Mouse (Mus musculus) liver, embryonic 12.5 days (tissue): ENCODE results near the gene A330070K13Rik. TPM values are rescaled to one million over a fixed set of nuclear protein-coding genes. Genes with fewer than 3 reads are reported as not detected.
A peak's percentile ranks its signal among the peaks of the same experiment; 100 is the strongest.

Experiments used
- ATAC-seq: fragments of 200-750 bp; cut with Nextera tagmentation; 2 replicates; pipeline ENCODE4 v1.8.0; 2017; ENCODE audit warnings: moderate number of reproducible peaks, mild to moderate bottlenecking, moderate library complexity
- H3K27ac ChIP-seq: fragments of 300-500 bp; sonication (generic); 2 replicates; pipeline ENCODE4 v1.5.1; 2016; ENCODE audit warnings: mild to moderate bottlenecking
- H3K27me3 ChIP-seq: fragments of 300-500 bp; sonication (generic); replicated peaks from 2 replicates; pipeline ENCODE4 v1.6.1; 2016; ENCODE audit warnings: mild to moderate bottlenecking, moderate library complexity
- H3K36me3 ChIP-seq: fragments of 300-500 bp; sonication (generic); 2 replicates; pipeline ENCODE4 v1.6.1; 2016; ENCODE audit warnings: mild to moderate bottlenecking, moderate library complexity
- H3K4me1 ChIP-seq: fragments of 300-500 bp; sonication (generic); 2 replicates; pipeline ENCODE4 v1.6.1; 2016
- H3K4me2 ChIP-seq: fragments of 300-500 bp; sonication (generic); 2 replicates; pipeline ENCODE4 v1.6.1; 2016; ENCODE audit warnings: mild to moderate bottlenecking, moderate library complexity
- H3K4me3 ChIP-seq: fragments of 300-500 bp; sonication (generic); 2 replicates; pipeline ENCODE4 v1.5.1; 2016; ENCODE audit warnings: mild to moderate bottlenecking, moderate library complexity
- H3K9ac ChIP-seq: fragments of 300-500 bp; sonication (generic); 2 replicates; pipeline ENCODE4 v1.6.1; 2016; ENCODE audit warnings: mild to moderate bottlenecking, moderate library complexity
- H3K9me3 ChIP-seq: fragments of 300-500 bp; sonication (generic); replicated peaks from 2 replicates; pipeline ENCODE4 v1.6.1; 2016; ENCODE audit warnings: mild to moderate bottlenecking, moderate library complexity
- WGBS: fragments of 180-500 bp; shearing (Covaris S2); methylation state at CpG from one replicate; pipeline ENCODE4 v1.1.7; 2016; ENCODE audit not compliant: insufficient replicate concordance; 5-methylcytosine and 5-hydroxymethylcytosine counted together
- polyA plus RNA-seq: library from polyadenylated mRNA; unstranded; fragments of >200 nt; fragmentation: Nextera tagmentation; extraction: Ambion mirVana; gene quantifications from 2 replicates; pipeline ENCODE4 v1.2.1, GENCODE M21; 2016

A330070K13Rik gene
- polyA plus RNA-seq, 1 experiment from 2014 or later: not detected

- H3K4me3 ChIP-seq: no peak overlapping the region
- no peaks in the 10 kb centered on the region for H3K36me3 ChIP-seq
- H3K4me2 ChIP-seq: no peak overlapping the region
- H3K27ac ChIP-seq: no peak overlapping the region
- WGBS: 68% methylated on average over 6 of the region's 6 CpGs
- H3K9me3 ChIP-seq: 0 out of 2 replicates have a peak, but pooled peaks cover 14% of the 10 kb centered on the region
- H3K27me3 ChIP-seq: no peaks in the 10 kb centered on the region
- no peaks in the 10 kb centered on the region for H3K4me1 ChIP-seq
- H3K9ac ChIP-seq: no peak overlapping the region
- ATAC-seq: no peak
Observed at GRCm38 (mm10) chr5:130368236-130368635, 16.2 kb downstream of the A330070K13Rik start.

DNA sequence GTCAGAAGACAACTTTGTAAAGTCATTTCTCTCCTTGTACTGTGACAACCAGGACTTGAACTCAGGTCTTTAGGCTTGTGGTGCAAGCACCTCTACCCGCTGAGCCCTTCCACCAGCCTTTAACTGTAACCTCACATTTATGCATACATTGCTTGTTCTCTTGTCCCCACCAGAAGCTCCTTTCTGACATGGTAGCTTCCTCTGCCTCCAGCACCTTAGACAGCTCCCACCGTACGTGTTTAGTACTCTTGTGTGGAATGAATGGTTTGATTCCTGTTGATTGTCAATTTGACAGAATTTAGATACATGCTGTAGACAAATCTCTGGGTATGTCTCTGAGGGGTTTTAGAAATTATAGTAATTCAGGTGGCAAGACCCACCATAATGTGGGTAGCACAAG lies 20.7 kb downstream of the A330070K13Rik start:
- no peak for ATAC-seq
- H3K9ac ChIP-seq: no peak overlapping the region
- no peak overlapping the region for H3K4me2 ChIP-seq
- no peak overlapping the region for H3K4me3 ChIP-seq
- H3K4me1 ChIP-seq: no peaks in the 10 kb centered on the region
- WGBS: 44% methylated on average over 3 of the region's 3 CpGs
- 0 out of 2 replicates have a peak, but pooled peaks cover 18% of the 10 kb centered on the region for H3K9me3 ChIP-seq
- H3K27me3 ChIP-seq: no peaks in the 10 kb centered on the region
- H3K27ac ChIP-seq: no peak overlapping the region
- no peaks in the 10 kb centered on the region for H3K36me3 ChIP-seq

GRCm38 (mm10) chr5:130363111-130363510 lies 21.3 kb downstream of the A330070K13Rik start:
- 60% methylated on average over 4 of the region's 4 CpGs for WGBS
- no peak for ATAC-seq

DNA sequence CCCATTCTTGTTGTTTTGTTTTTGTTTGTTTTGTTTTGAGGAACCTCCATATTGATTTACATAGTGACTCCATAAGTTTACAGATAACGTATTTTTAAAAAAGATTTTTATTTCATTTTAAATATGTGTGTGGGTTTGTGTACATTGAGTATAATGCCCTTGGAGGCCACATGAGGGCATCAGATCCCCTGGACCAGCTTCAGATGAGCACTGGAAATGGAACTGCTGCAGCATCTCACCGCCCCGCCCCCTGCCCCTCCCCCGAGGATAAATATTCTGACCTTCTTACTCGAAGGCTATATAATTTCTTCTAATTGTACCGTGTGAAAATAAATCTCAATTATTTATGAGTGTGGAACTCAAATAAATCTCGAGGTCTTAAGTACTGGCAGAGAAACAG lies 29.2 kb downstream of the A330070K13Rik start:
- Histone ChIP-seq H3K4me1 (no peaks in the 10 kb centered on the region), H3K4me2 (no peak overlapping the region), H3K27ac (no peak overlapping the region), H3K4me3 (no peak overlapping the region), H3K9ac (no peak overlapping the region), H3K36me3 (no peaks in the 10 kb centered on the region), H3K27me3 (no peaks in the 10 kb centered on the region), H3K9me3 (0 out of 2 replicates have a peak, but pooled peaks cover 4% of the 10 kb centered on the region)
- 43% methylated on average over 7 of the region's 7 CpGs for WGBS
- no peak for ATAC-seq

More at GRCm38 (mm10) chr5:130363111-130363510, 21.3 kb downstream of the A330070K13Rik start:
- Histone ChIP-seq H3K4me3 (no peak overlapping the region), H3K9me3 (0 out of 2 replicates have a peak, but pooled peaks cover 15% of the 10 kb centered on the region), H3K27me3 (no peaks in the 10 kb centered on the region), H3K4me1 (no peaks in the 10 kb centered on the region), H3K27ac (no peak overlapping the region), H3K9ac (no peak overlapping the region), H3K36me3 (no peaks in the 10 kb centered on the region), H3K4me2 (no peak overlapping the region)

- H3K36me3 ChIP-seq: peaks cover 28% of the 10 kb centered on the region
- no peaks in the 10 kb centered on the region for H3K27me3 ChIP-seq
- H3K27ac ChIP-seq: no peak overlapping the region
- H3K4me2 ChIP-seq: no peak overlapping the region
- H3K9ac ChIP-seq: no peak overlapping the region
- H3K4me3 ChIP-seq: no peak overlapping the region
- H3K4me1 ChIP-seq: no peaks in the 10 kb centered on the region
- ATAC-seq: no peak
- H3K9me3 ChIP-seq: 0 out of 2 replicates have a peak, but pooled peaks cover 17% of the 10 kb centered on the region
- 78% methylated on average over 2 of the region's 2 CpGs for WGBS
Observed at GRCm38 (mm10) chr5:130345871-130346270, 38.6 kb downstream of the A330070K13Rik start.

DNA sequence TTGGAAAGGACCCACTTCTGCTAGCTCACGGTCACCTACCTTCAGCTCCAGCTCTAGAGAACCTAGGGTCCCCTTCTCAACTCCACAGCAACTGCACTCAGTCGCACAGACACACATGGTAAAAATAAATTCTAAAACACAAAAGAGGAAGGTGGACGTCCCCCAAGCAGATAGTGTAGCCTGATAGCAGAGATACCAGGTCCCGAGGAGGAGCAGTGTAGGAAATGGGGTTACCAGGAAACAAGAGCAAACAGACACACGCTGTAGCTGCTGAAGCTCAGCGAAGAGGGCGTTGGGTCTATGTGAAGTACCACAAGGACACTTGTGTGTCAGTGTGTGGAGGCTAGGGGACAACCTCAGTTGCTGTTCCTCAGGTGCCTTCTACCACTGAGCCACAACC lies 39.4 kb downstream of the A330070K13Rik start:
- no peaks in the 10 kb centered on the region for H3K4me1 ChIP-seq
- H3K4me3 ChIP-seq: no peak overlapping the region
- H3K9me3 ChIP-seq: 0 out of 2 replicates have a peak, but pooled peaks cover 17% of the 10 kb centered on the region
- WGBS: 51% methylated on average over 7 of the region's 7 CpGs
- ATAC-seq: no peak
- H3K9ac ChIP-seq: no peak overlapping the region
- no peak overlapping the region for H3K4me2 ChIP-seq
- H3K36me3 ChIP-seq: peaks cover 36% of the 10 kb centered on the region
- H3K27me3 ChIP-seq: no peaks in the 10 kb centered on the region
- H3K27ac ChIP-seq: no peak overlapping the region

DNA sequence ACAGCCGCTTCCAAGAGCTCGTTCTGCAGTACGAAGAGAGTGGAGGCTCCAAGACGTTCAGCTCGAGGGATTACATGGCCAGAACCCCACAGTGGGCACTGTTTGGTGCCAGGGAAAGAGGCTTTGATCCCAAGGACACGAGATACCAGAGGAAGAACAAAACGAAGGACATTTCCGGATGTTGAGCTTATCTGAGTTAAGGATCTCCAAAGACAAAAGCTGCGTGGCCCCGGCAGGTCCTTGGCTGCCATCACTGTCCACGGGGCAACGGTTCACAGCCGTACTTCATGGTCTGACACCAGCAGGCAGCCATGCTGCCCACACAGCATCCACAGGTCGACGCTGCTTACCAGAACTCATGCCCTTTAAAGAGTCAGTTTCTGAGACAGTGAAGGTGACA lies 43.8 kb downstream of the A330070K13Rik start:
- H3K27ac ChIP-seq: no peak overlapping the region
- peaks cover 65% of the 10 kb centered on the region for H3K36me3 ChIP-seq
- H3K27me3 ChIP-seq: no peaks in the 10 kb centered on the region

DNA sequence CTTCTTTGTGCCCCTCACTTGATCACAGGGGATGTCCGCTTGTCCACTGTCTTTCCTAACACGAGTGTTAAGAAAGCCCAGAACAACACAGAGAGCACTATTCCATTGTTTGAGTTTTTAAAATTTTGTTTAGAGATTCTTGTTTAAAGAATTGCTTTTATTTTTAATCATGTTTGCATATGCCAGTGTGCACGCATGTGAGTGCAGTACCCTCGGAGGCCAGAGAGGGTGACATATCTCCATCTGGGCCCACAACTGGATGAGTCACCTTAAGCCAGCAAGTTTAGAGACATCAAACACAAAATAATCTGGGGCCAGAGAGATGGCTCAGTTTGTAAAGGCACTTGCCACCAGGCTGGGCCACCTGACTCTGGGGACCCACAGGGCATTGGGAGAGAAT lies 49.0 kb downstream of the A330070K13Rik start:
- no peaks in the 10 kb centered on the region for H3K4me1 ChIP-seq
- H3K27ac ChIP-seq: no peak overlapping the region
- 94% methylated on average over 4 of the region's 4 CpGs for WGBS
- H3K4me2 ChIP-seq: no peak overlapping the region
- H3K36me3 ChIP-seq: peaks cover 53% of the 10 kb centered on the region
- H3K4me3 ChIP-seq: no peak overlapping the region
- ATAC-seq: no peak
- no peaks in the 10 kb centered on the region for H3K9me3 ChIP-seq
- no peak overlapping the region for H3K9ac ChIP-seq
- H3K27me3 ChIP-seq: no peaks in the 10 kb centered on the region

More for the DNA sequence above, 43.8 kb downstream of the A330070K13Rik start:
- H3K9me3 ChIP-seq: no peaks in the 10 kb centered on the region
- no peak overlapping the region for H3K4me3 ChIP-seq
- H3K4me2 ChIP-seq: no peak overlapping the region
- WGBS: 81% methylated on average over 15 of the region's 15 CpGs
- no peak overlapping the region for H3K9ac ChIP-seq
- ATAC-seq: no peak
- no peaks in the 10 kb centered on the region for H3K4me1 ChIP-seq

GRCm38 (mm10) chr5:130333971-130334370 lies 50.5 kb downstream of the A330070K13Rik start:
- H3K27ac ChIP-seq: no peak overlapping the region
- 86% methylated on average over 11 of the region's 11 CpGs for WGBS
- H3K9ac ChIP-seq: no peak overlapping the region
- H3K4me2 ChIP-seq: no peak overlapping the region
- ATAC-seq: no peak
- H3K4me3 ChIP-seq: no peak overlapping the region
- no peaks in the 10 kb centered on the region for H3K9me3 ChIP-seq
- peaks cover 54% of the 10 kb centered on the region for H3K36me3 ChIP-seq
- no peaks in the 10 kb centered on the region for H3K27me3 ChIP-seq
- H3K4me1 ChIP-seq: no peaks in the 10 kb centered on the region

DNA sequence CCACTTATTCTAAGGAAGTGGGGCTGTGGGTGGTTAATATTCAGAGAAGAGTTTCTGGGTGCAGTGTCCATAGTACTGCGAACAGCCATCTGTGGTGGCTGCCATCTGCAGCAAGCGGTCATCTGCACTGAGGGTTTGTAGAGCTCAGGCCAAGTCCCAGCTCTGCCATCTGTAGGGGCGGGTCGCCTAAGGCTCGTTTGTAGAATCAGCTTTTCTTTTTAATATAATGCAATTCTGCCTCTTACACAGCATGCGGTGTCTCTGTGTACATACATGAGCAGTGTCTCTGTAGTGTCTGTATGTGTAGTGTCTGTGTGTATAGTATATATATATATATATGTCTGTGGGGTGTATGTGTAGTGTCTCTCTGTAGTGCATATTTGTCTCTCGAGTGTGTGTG lies 50.9 kb downstream of the A330070K13Rik start:
- no peak overlapping the region for H3K4me3 ChIP-seq
- H3K27ac ChIP-seq: no peak overlapping the region
- no peaks in the 10 kb centered on the region for H3K4me1 ChIP-seq
- H3K9ac ChIP-seq: no peak overlapping the region
- peaks cover 58% of the 10 kb centered on the region for H3K36me3 ChIP-seq
- H3K9me3 ChIP-seq: no peaks in the 10 kb centered on the region
- no peak overlapping the region for H3K4me2 ChIP-seq
- no peaks in the 10 kb centered on the region for H3K27me3 ChIP-seq
- whole genome bisulfite sequencing: 84% methylated on average over 7 of the region's 7 CpGs
- ATAC-seq: no peak

DNA sequence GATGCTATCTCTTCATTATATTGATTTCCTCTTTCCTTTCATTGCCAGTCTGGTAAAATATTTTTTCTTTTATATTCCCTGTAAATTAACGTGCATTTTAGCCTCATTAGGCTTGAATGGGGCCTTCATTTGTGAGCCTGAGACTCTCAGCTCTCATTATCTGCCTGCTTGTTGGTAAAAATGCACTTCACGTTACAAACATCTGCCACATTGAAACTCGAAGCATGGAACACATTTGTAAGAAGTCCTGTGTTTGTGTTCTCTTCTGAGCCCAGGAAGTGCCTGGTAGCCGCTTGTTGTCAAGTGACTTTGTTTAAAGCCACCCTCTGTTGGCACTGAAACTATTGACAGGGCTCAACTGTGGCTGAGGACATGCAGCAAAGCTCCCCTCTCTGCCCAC lies 53.2 kb downstream of the A330070K13Rik start:
- Histone ChIP-seq H3K4me2 (no peak overlapping the region), H3K27ac (no peak overlapping the region), H3K36me3 (peaks cover 55% of the 10 kb centered on the region), H3K4me1 (no peaks in the 10 kb centered on the region), H3K27me3 (no peaks in the 10 kb centered on the region), H3K9ac (no peak overlapping the region), H3K9me3 (no peaks in the 10 kb centered on the region), H3K4me3 (no peak overlapping the region)
- ATAC-seq: no peak
- WGBS: 83% methylated on average over 4 of the region's 4 CpGs

DNA sequence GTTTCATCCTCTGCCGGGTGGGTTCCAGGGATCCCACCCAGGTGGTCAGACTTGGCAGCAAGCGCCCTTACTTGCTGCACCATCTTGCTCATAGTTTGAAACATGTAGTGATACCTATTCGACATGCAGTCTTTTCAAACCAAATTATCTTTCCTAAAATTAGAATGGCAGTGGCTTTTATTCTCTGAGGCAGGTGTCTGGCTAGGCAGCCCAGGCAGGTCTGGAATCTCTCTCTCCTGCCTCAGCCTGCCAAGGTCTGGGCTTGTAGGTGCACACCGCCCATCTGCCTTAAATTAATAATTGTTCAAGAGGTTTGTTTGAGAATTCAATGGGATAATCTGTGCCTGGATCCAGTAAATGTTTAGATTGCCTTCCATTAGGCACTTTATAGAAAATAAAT lies 53.6 kb downstream of the A330070K13Rik start:
- Histone ChIP-seq H3K4me3 (no peak overlapping the region), H3K27ac (no peak overlapping the region), H3K36me3 (peaks cover 54% of the 10 kb centered on the region), H3K4me1 (no peaks in the 10 kb centered on the region), H3K27me3 (no peaks in the 10 kb centered on the region), H3K4me2 (no peak overlapping the region), H3K9ac (no peak overlapping the region), H3K9me3 (no peaks in the 10 kb centered on the region)
- 86% methylated on average over 4 of the region's 4 CpGs for WGBS
- no peak for ATAC-seq

- Histone ChIP-seq H3K4me3 (no peak overlapping the region), H3K36me3 (peaks cover 54% of the 10 kb centered on the region), H3K4me1 (no peaks in the 10 kb centered on the region), H3K27me3 (no peaks in the 10 kb centered on the region), H3K9ac (no peak overlapping the region), H3K9me3 (no peaks in the 10 kb centered on the region), H3K27ac (no peak overlapping the region), H3K4me2 (no peak overlapping the region)
- WGBS: 48% methylated on average over 2 of the region's 2 CpGs
- 0 out of 2 replicates have a peak, but pooled peaks have one; percentile 15 for ATAC-seq
Observed at GRCm38 (mm10) chr5:130329889-130330288, 54.5 kb downstream of the A330070K13Rik start.
